Mouse (Mus musculus): ENCODE measurements around the gene Tmem150a. TPM values are rescaled to one million over a fixed set of nuclear protein-coding genes. Genes with fewer than 3 reads are reported as not detected.

The Tmem150a gene
- polyA plus RNA-seq, 1 experiment from 2014 or later: 13.8 TPM

DNA sequence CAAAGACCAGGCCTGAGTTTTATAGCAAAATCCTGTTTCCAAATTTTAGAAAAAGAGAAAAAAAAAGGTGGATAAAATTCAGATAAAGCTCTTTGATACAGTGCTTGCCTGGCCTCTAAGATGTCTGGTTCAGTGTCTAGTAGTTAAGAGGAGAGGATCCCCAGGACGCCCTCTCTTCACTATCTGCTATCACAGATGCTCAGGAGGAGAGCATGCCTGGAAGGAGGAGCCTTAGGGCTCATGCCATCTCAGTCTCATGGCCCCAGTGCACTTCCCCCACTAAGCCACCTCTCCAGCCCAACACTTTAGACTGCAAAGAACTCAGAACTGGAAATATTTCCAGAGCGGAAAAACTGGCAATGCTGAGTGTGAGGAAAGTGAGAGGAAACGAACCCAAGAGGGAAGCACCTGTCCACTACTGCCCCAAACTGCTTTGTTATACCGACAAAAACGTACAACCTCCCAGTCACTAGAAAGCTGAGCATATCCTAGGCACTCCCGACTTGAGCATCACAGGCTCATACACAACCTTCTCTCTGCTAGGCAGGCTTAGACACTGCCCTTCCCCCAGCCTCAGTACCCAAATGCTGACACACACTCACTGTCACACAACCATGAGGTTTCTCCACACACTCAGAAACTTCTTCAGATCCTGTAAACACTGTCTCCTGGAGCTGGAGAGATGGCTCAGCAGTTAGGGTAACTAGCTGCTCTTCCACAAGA is 31.3 kb upstream of the Tmem150a start:
- Histone ChIP-seq H3K27ac (ENCODE audit: low read length) (no peak overlapping the region), H3K4me2 (ENCODE audit: low read depth, low read length) (no peak overlapping the region), H3K36me3 (ENCODE audit: control insufficient read depth, insufficient read depth) (peaks cover 69% of the 10 kb centered on the region), H3K4me1 (ENCODE audit: control insufficient read depth, insufficient read depth, low read length) (no peaks in the 10 kb centered on the region), H3K9me3 (replicated peaks; ENCODE audit: control insufficient read depth, low read length) (no peaks in the 10 kb centered on the region), H3K9ac (ENCODE audit: low read length) (no peak overlapping the region), H3K27me3 (ENCODE audit: control insufficient read depth, insufficient read depth, low read length) (no peaks in the 10 kb centered on the region), H3K4me3 (ENCODE audit: low read length) (no peak overlapping the region)
- ATAC-seq (replicated peaks; ENCODE audit: extremely low read depth, insufficient read depth, low FRiP score): no peak
- WGBS: 81% methylated on average over 6 of the region's 6 CpGs

- H3K27ac ChIP-seq (ENCODE audit: low read length): no peak overlapping the region
- H3K4me2 ChIP-seq (ENCODE audit: low read depth, low read length): no peak overlapping the region
- no peaks in the 10 kb centered on the region for H3K9me3 ChIP-seq (replicated peaks; ENCODE audit: control insufficient read depth, low read length)
- H3K4me1 ChIP-seq (ENCODE audit: control insufficient read depth, insufficient read depth, low read length): no peaks in the 10 kb centered on the region
- H3K9ac ChIP-seq (ENCODE audit: low read length): no peak overlapping the region
- no peaks in the 10 kb centered on the region for H3K27me3 ChIP-seq (ENCODE audit: control insufficient read depth, insufficient read depth, low read length)
- H3K4me3 ChIP-seq (ENCODE audit: low read length): no peak overlapping the region
- no peak for ATAC-seq (replicated peaks; ENCODE audit: extremely low read depth, insufficient read depth, low FRiP score)
- WGBS: 66% methylated on average over 6 of the region's 6 CpGs
- peaks cover 57% of the 10 kb centered on the region for H3K36me3 ChIP-seq (ENCODE audit: control insufficient read depth, insufficient read depth)
Observed at GRCm38 (mm10) chr6:72326274-72326673, 29.0 kb upstream of the Tmem150a start.

DNA sequence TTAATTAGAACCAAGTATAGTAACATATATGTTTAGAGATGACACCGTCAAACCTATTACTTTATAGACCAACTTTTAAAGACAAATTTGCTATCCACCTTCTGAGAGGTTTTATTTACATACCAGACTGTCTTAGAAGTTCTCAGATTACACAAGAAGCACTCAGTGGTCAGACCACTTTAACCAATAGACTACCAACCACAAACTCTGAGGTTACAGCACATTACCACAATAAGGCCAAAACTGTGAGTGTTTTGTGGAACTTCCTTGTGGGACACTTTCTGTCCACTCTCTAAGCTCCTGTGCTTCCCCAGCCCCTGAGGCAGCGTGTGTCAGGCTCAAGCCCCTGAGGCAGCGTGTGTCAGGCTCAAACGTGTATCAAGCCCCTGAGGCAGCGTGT is 26.2 kb upstream of the Tmem150a start:
- no peak overlapping the region for H3K27ac ChIP-seq (ENCODE audit: low read length)
- ATAC-seq (replicated peaks; ENCODE audit: extremely low read depth, insufficient read depth, low FRiP score): no peak
- H3K9me3 ChIP-seq (replicated peaks; ENCODE audit: control insufficient read depth, low read length): no peaks in the 10 kb centered on the region
- H3K4me2 ChIP-seq (ENCODE audit: low read depth, low read length): no peak overlapping the region
- H3K9ac ChIP-seq (ENCODE audit: low read length): no peak overlapping the region
- 90% methylated on average over 5 of the region's 5 CpGs for WGBS
- H3K27me3 ChIP-seq (ENCODE audit: control insufficient read depth, insufficient read depth, low read length): no peaks in the 10 kb centered on the region
- no peak overlapping the region for H3K4me3 ChIP-seq (ENCODE audit: low read length)
- H3K4me1 ChIP-seq (ENCODE audit: control insufficient read depth, insufficient read depth, low read length): peaks cover 7% of the 10 kb centered on the region; the same call in 1 of the 2 replicates
- H3K36me3 ChIP-seq (ENCODE audit: control insufficient read depth, insufficient read depth): peaks cover 42% of the 10 kb centered on the region

GRCm38 (mm10) chr6:72330133-72330532 is 25.1 kb upstream of the Tmem150a start:
- H3K27ac ChIP-seq (ENCODE audit: low read length): no peak overlapping the region
- no peak overlapping the region for H3K9ac ChIP-seq (ENCODE audit: low read length)
- ATAC-seq (replicated peaks; ENCODE audit: extremely low read depth, insufficient read depth, low FRiP score): no peak
- H3K27me3 ChIP-seq (ENCODE audit: control insufficient read depth, insufficient read depth, low read length): no peaks in the 10 kb centered on the region
- 92% methylated on average over 4 of the region's 4 CpGs for WGBS
- no peaks in the 10 kb centered on the region for H3K9me3 ChIP-seq (replicated peaks; ENCODE audit: control insufficient read depth, low read length)
- H3K4me2 ChIP-seq (ENCODE audit: low read depth, low read length): no peak overlapping the region
- H3K4me1 ChIP-seq (ENCODE audit: control insufficient read depth, insufficient read depth, low read length): peaks cover 7% of the 10 kb centered on the region; the same call in 1 of the 2 replicates
- H3K4me3 ChIP-seq (ENCODE audit: low read length): no peak overlapping the region
- H3K36me3 ChIP-seq (ENCODE audit: control insufficient read depth, insufficient read depth): peaks cover 37% of the 10 kb centered on the region

- ATAC-seq (replicated peaks; ENCODE audit: extremely low read depth, insufficient read depth, low FRiP score): peak; percentile 41; the same call in 1 of the 2 replicates
- 41% methylated on average over 5 of the region's 5 CpGs for WGBS
- H3K9ac ChIP-seq (ENCODE audit: low read length): no peak overlapping the region
Observed at GRCm38 (mm10) chr6:72333111-72333510, 22.1 kb upstream of the Tmem150a start.

GRCm38 (mm10) chr6:72340481-72340880 is 14.8 kb upstream of the Tmem150a start:
- ATAC-seq (replicated peaks; ENCODE audit: extremely low read depth, insufficient read depth, low FRiP score): no peak
- 61% methylated on average over 2 of the region's 2 CpGs for WGBS
- Histone ChIP-seq H3K36me3 (ENCODE audit: control insufficient read depth, insufficient read depth) (peaks cover 24% of the 10 kb centered on the region), H3K27ac (ENCODE audit: low read length) (no peak overlapping the region), H3K4me2 (ENCODE audit: low read depth, low read length) (no peak overlapping the region), H3K9ac (ENCODE audit: low read length) (no peak overlapping the region), H3K27me3 (ENCODE audit: control insufficient read depth, insufficient read depth, low read length) (no peaks in the 10 kb centered on the region), H3K9me3 (replicated peaks; ENCODE audit: control insufficient read depth, low read length) (no peaks in the 10 kb centered on the region), H3K4me1 (ENCODE audit: control insufficient read depth, insufficient read depth, low read length) (peaks cover 12% of the 10 kb centered on the region), H3K4me3 (ENCODE audit: low read length) (no peak overlapping the region)

More at GRCm38 (mm10) chr6:72333111-72333510, 22.1 kb upstream of the Tmem150a start:
- no peaks in the 10 kb centered on the region for H3K9me3 ChIP-seq (replicated peaks; ENCODE audit: control insufficient read depth, low read length)
- H3K36me3 ChIP-seq (ENCODE audit: control insufficient read depth, insufficient read depth): peaks cover 38% of the 10 kb centered on the region
- H3K4me3 ChIP-seq (ENCODE audit: low read length): no peak overlapping the region
- no peak overlapping the region for H3K4me2 ChIP-seq (ENCODE audit: low read depth, low read length)
- H3K4me1 ChIP-seq (ENCODE audit: control insufficient read depth, insufficient read depth, low read length): peaks cover 7% of the 10 kb centered on the region; the same call in 1 of the 2 replicates
- peak overlapping the region; percentile 64 for H3K27ac ChIP-seq (ENCODE audit: low read length)
- no peaks in the 10 kb centered on the region for H3K27me3 ChIP-seq (ENCODE audit: control insufficient read depth, insufficient read depth, low read length)

DNA sequence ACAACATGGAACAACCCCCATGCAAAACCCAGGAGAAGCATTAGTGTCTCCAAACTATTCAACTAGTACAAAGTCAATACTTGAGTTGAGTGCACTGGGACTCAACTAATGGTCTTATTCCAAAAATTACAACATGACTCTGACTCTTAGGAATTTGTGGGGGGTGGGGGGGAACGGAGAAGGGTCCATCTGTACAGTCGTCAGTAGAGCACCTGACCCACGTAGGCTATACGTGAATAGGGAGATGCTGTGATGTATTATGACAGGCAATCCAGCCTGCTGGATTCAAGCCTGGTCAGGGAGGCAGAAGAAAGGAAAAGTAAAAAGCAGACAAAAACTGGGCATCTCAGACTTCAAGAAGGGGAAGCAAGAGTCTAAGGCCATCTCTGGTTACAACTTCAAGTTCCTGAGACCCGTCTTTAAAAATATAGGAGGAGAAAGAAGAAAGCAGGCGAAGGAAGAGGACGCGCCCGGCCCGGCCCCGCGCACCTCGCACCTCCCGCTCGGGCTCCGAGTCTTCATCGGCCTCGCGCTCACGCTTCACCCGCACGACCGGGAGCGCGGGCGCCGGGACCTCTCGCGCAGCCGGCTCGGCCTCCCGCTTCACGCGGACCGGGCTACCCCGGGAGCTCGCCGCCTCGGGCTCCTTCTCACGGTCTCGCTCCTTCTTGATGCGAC is 10.7 kb upstream of the Tmem150a start:
- peak overlapping the region; percentile 94 for H3K4me3 ChIP-seq (ENCODE audit: low read length)
- H3K9me3 ChIP-seq (replicated peaks; ENCODE audit: control insufficient read depth, low read length): no peaks in the 10 kb centered on the region
- H3K4me2 ChIP-seq (ENCODE audit: low read depth, low read length): peak overlapping the region; percentile 93
- peak overlapping the region; percentile 94 for H3K9ac ChIP-seq (ENCODE audit: low read length)
- peak overlapping the region; percentile 75 for H3K27ac ChIP-seq (ENCODE audit: low read length)
- peaks cover 27% of the 10 kb centered on the region for H3K4me1 ChIP-seq (ENCODE audit: control insufficient read depth, insufficient read depth, low read length)
- WGBS: under 1% methylated on average over 35 of the region's 42 CpGs
- peaks cover 5% of the 10 kb centered on the region; the same call in 1 of the 2 replicates for H3K36me3 ChIP-seq (ENCODE audit: control insufficient read depth, insufficient read depth)
- peak; percentile 10; the same call in 1 of the 2 replicates for ATAC-seq (replicated peaks; ENCODE audit: extremely low read depth, insufficient read depth, low FRiP score)
- no peaks in the 10 kb centered on the region for H3K27me3 ChIP-seq (ENCODE audit: control insufficient read depth, insufficient read depth, low read length)

GRCm38 (mm10) chr6:72345074-72345567 is 10.1 kb upstream of the Tmem150a start, which contains the start of gene Usp39:
Usp39 (minus strand) TSS chr6:72345184.
- under 1% methylated on average over 30 of the region's 30 CpGs for WGBS
- peak within 1 kb of the TSS; percentile 93 for H3K4me2 ChIP-seq (ENCODE audit: low read depth, low read length)
- H3K9me3 ChIP-seq (replicated peaks; ENCODE audit: control insufficient read depth, low read length): no peaks in the 10 kb centered on the region
- peak within 1 kb of the TSS; percentile 94 for H3K4me3 ChIP-seq (ENCODE audit: low read length)
- H3K27me3 ChIP-seq (ENCODE audit: control insufficient read depth, insufficient read depth, low read length): no peaks in the 10 kb centered on the region
- H3K36me3 ChIP-seq (ENCODE audit: control insufficient read depth, insufficient read depth): peaks cover 5% of the 10 kb centered on the region
- H3K9ac ChIP-seq (ENCODE audit: low read length): peak within 1 kb of the TSS; percentile 94
- peak; percentile 78 for ATAC-seq (replicated peaks; ENCODE audit: extremely low read depth, insufficient read depth, low FRiP score)
- peaks cover 27% of the 10 kb centered on the region for H3K4me1 ChIP-seq (ENCODE audit: control insufficient read depth, insufficient read depth, low read length)
- H3K27ac ChIP-seq (ENCODE audit: low read length): peak within 1 kb of the TSS; percentile 83

- H3K36me3 ChIP-seq (ENCODE audit: control insufficient read depth, insufficient read depth): peaks cover 10% of the 10 kb centered on the region
- H3K4me3 ChIP-seq (ENCODE audit: low read length): peak overlapping the region; percentile 94
- no peaks in the 10 kb centered on the region for H3K27me3 ChIP-seq (ENCODE audit: control insufficient read depth, insufficient read depth, low read length)
- ATAC-seq (replicated peaks; ENCODE audit: extremely low read depth, insufficient read depth, low FRiP score): no peak
- H3K4me2 ChIP-seq (ENCODE audit: low read depth, low read length): peak overlapping the region; percentile 93
- H3K4me1 ChIP-seq (ENCODE audit: control insufficient read depth, insufficient read depth, low read length): peaks cover 27% of the 10 kb centered on the region
- peak overlapping the region; percentile 94 for H3K9ac ChIP-seq (ENCODE audit: low read length)
- WGBS: 35% methylated on average over 6 of the region's 6 CpGs
- no peaks in the 10 kb centered on the region for H3K9me3 ChIP-seq (replicated peaks; ENCODE audit: control insufficient read depth, low read length)
- peak overlapping the region; percentile 83 for H3K27ac ChIP-seq (ENCODE audit: low read length)
Observed at GRCm38 (mm10) chr6:72345633-72346032, 9.6 kb upstream of the Tmem150a start.
